Mouse (Mus musculus) limb, embryonic 14.5 days (tissue): ENCODE data around the gene Gpalpp1. TPM values are rescaled to one million over a fixed set of nuclear protein-coding genes. Genes with fewer than 3 reads are reported as not detected.

Source experiments
- ATAC-seq: fragments of 200-750 bp; cut with Nextera tagmentation; 2 replicates; pipeline ENCODE4 v1.8.0; 2017; ENCODE audit warnings: low read depth, moderate number of reproducible peaks, moderate TSS enrichment; ENCODE audit not compliant: low FRiP score
- DNase-seq: peaks from one replicate; pipeline ENCODE4 v3.0.0-alpha.2; 2015; ENCODE audit warnings: low spot score
- H3K27ac ChIP-seq: fragments of 300-500 bp; sonication (generic); replicated peaks from 2 replicates; pipeline ENCODE4 v1.5.1; 2014; ENCODE audit warnings: low read depth, mild to moderate bottlenecking, low read length, moderate library complexity, mixed read lengths
- H3K27me3 ChIP-seq: fragments of 300-500 bp; sonication (generic); 2 replicates; pipeline ENCODE4 v1.6.1; 2014; ENCODE audit warnings: low read length, mixed read lengths; ENCODE audit not compliant: control insufficient read depth, insufficient read depth
- H3K36me3 ChIP-seq: fragments of 300-500 bp; sonication (generic); 2 replicates; pipeline ENCODE4 v1.6.1; 2014; ENCODE audit warnings: mild to moderate bottlenecking, low read length, moderate library complexity, mixed read lengths; ENCODE audit not compliant: control insufficient read depth, insufficient read depth
- H3K4me1 ChIP-seq: fragments of 300-500 bp; sonication (generic); 2 replicates; pipeline ENCODE4 v1.6.1; 2014; ENCODE audit warnings: antibody characterized with exemption, low read length, mixed read lengths; ENCODE audit not compliant: control insufficient read depth, insufficient read depth
- H3K4me2 ChIP-seq: fragments of 300-500 bp; sonication (generic); replicated peaks from 2 replicates; pipeline ENCODE4 v1.6.1; 2014; ENCODE audit warnings: low read depth, mild to moderate bottlenecking, low read length, moderate library complexity; ENCODE audit not compliant: severe bottlenecking
- H3K4me3 ChIP-seq: fragments of 300-500 bp; sonication (generic); replicated peaks from 2 replicates; pipeline ENCODE4 v1.5.1; 2014; ENCODE audit warnings: low read length
- H3K9ac ChIP-seq: fragments of 300-500 bp; sonication (generic); 2 replicates; pipeline ENCODE4 v1.6.1; 2014; ENCODE audit warnings: mild to moderate bottlenecking, low read depth, low read length, moderate library complexity; ENCODE audit not compliant: severe bottlenecking
- H3K9me3 ChIP-seq: fragments of 300-500 bp; sonication (generic); 2 replicates; pipeline ENCODE4 v1.6.1; 2016; ENCODE audit warnings: low read length; ENCODE audit not compliant: control insufficient read depth
- POLR2A ChIP-seq: fragments of 200-500 bp; IDR thresholded peaks from 2 replicates; pipeline ENCODE4 v1.8.0; 2012; ENCODE audit warnings: inconsistent platforms, mild to moderate bottlenecking, moderate library complexity, borderline replicate concordance; ENCODE audit not compliant: insufficient read depth, insufficient read length; ENCODE audit errors: extremely low read depth
- WGBS: fragments of 180-500 bp; shearing (Covaris S2); extraction: QIAGEN DNeasy Blood & Tissue Kit; methylation state at CpG from one replicate; pipeline ENCODE4 v1.1.7; 2014; 5-methylcytosine and 5-hydroxymethylcytosine counted together
- polyA plus RNA-seq, 2 experiments: library from polyadenylated mRNA; depleted of rRNA in 1 of 2; stranded (reverse) in 1 of 2; unstranded in 1 of 2; fragments of >200 nt; fragmentation: Nextera tagmentation in 1 of 2; extraction: Ambion mirVana in 1 of 2; gene quantifications; 2 replicates each; pipeline versions ENCODE4 v1.2.1 to v1.2.3; 2012 to 2014

Gene Gpalpp1
- polyA plus RNA-seq, 2 experiments: 10.6 to 12.7 TPM

- Histone ChIP-seq H3K27me3 (no peaks in the 10 kb centered on the region), H3K36me3 (peaks cover 3% of the 10 kb centered on the region), H3K9me3 (no peaks in the 10 kb centered on the region), H3K9ac (no peak overlapping the region), H3K4me2 (no peak overlapping the region), H3K27ac (no peak overlapping the region), H3K4me3 (no peak overlapping the region), H3K4me1 (no peaks in the 10 kb centered on the region)
- no peak for DNase-seq
- 81% methylated on average over 13 of the region's 13 CpGs for WGBS
- no peak for ATAC-seq
- no peak for TF ChIP-seq POLR2A
These were observed 28.4 kb downstream of the Gpalpp1 start for GRCm38 (mm10) chr14:76082086-76082636.

- 58% methylated on average over 11 of the region's 11 CpGs for WGBS
- Histone ChIP-seq H3K9ac (no peak overlapping the region), H3K4me1 (no peaks in the 10 kb centered on the region), H3K4me2 (no peak overlapping the region), H3K27ac (no peak overlapping the region), H3K4me3 (no peak overlapping the region), H3K36me3 (no peaks in the 10 kb centered on the region; the same call in 1 of the 2 replicates), H3K27me3 (no peaks in the 10 kb centered on the region), H3K9me3 (no peaks in the 10 kb centered on the region)
- no peak for TF ChIP-seq POLR2A
- ATAC-seq: no peak
- no peak for DNase-seq
These were observed 29.1 kb downstream of the Gpalpp1 start for GRCm38 (mm10) chr14:76081451-76081850.

- TF ChIP-seq POLR2A: no peak
- Histone ChIP-seq H3K4me2 (no peak overlapping the region), H3K4me3 (no peak overlapping the region), H3K9me3 (no peaks in the 10 kb centered on the region), H3K27ac (no peak overlapping the region), H3K27me3 (no peaks in the 10 kb centered on the region), H3K4me1 (no peaks in the 10 kb centered on the region), H3K36me3 (no peaks in the 10 kb centered on the region), H3K9ac (no peak overlapping the region)
- 49% methylated on average over 9 of the region's 9 CpGs for WGBS
- peak; percentile 65 for DNase-seq
- peak; percentile 62; the same call in 1 of the 2 replicates for ATAC-seq
These were observed 33.5 kb downstream of the Gpalpp1 start for GRCm38 (mm10) chr14:76077088-76077491.

GRCm38 (mm10) chr14:76076602-76077001, 34.0 kb downstream of the Gpalpp1 start:
- DNase-seq (no peak), ATAC-seq (no peak)
- Histone ChIP-seq H3K36me3 (no peaks in the 10 kb centered on the region), H3K27ac (no peak overlapping the region), H3K9ac (no peak overlapping the region), H3K27me3 (no peaks in the 10 kb centered on the region), H3K4me3 (no peak overlapping the region), H3K4me1 (no peaks in the 10 kb centered on the region), H3K9me3 (no peaks in the 10 kb centered on the region), H3K4me2 (no peak overlapping the region)
- WGBS: 58% methylated on average over 4 of the region's 4 CpGs
- TF ChIP-seq POLR2A: no peak

- no peak overlapping the region for H3K4me2 ChIP-seq
- WGBS: 53% methylated on average over 4 of the region's 4 CpGs
These were observed 34.8 kb downstream of the Gpalpp1 start for GRCm38 (mm10) chr14:76075721-76076120.

GRCm38 (mm10) chr14:76074206-76074605, 36.4 kb downstream of the Gpalpp1 start:
- WGBS: 82% methylated on average over 1 of the region's 1 CpGs
- no peak for ATAC-seq

More at GRCm38 (mm10) chr14:76075721-76076120, 34.8 kb downstream of the Gpalpp1 start:
- TF ChIP-seq POLR2A: no peak
- Histone ChIP-seq H3K4me3 (no peak overlapping the region), H3K36me3 (no peaks in the 10 kb centered on the region), H3K4me1 (no peaks in the 10 kb centered on the region), H3K27me3 (no peaks in the 10 kb centered on the region), H3K9ac (no peak overlapping the region), H3K27ac (no peak overlapping the region), H3K9me3 (no peaks in the 10 kb centered on the region)
- ATAC-seq: no peak
- no peak for DNase-seq

More at GRCm38 (mm10) chr14:76074206-76074605, 36.4 kb downstream of the Gpalpp1 start:
- no peak for TF ChIP-seq POLR2A
- Histone ChIP-seq H3K27me3 (no peaks in the 10 kb centered on the region), H3K4me2 (no peak overlapping the region), H3K27ac (no peak overlapping the region), H3K9ac (no peak overlapping the region), H3K4me1 (peaks cover 6% of the 10 kb centered on the region; the same call in 1 of the 2 replicates), H3K36me3 (no peaks in the 10 kb centered on the region), H3K4me3 (no peak overlapping the region), H3K9me3 (no peaks in the 10 kb centered on the region)
- no peak for DNase-seq
